Mouse (Mus musculus) olfactory bulb, adult 2 months (tissue): ENCODE measurements around the gene Nek5.

ENCODE experiments used
- CTCF ChIP-seq: fragments of 200-500 bp; IDR thresholded peaks from 2 replicates; pipeline ENCODE4 v1.5.1; 2012; ENCODE audit warnings: low read depth, mild to moderate bottlenecking, low read length, moderate library complexity; ENCODE audit not compliant: insufficient read depth
- POLR2A ChIP-seq: fragments of 200-500 bp; IDR thresholded peaks from 2 replicates; pipeline ENCODE4 v1.6.1; 2012; ENCODE audit warnings: mild to moderate bottlenecking, low read depth, low read length, moderate library complexity; ENCODE audit not compliant: insufficient read depth

- TF ChIP-seq CTCF (no peak), POLR2A (no peak)
These were observed 68.0 kb downstream of the Nek5 start for GRCm38 (mm10) chr8:22056850-22057249.
